Mouse (Mus musculus) myocyte (in vitro differentiated cells): Measurements from ENCODE around the gene Gm10662. TPM values are rescaled to one million over a fixed set of nuclear protein-coding genes. Genes with fewer than 3 reads are reported as not detected.
"Not testable (repeated sequence)": the region's sequence is repeated elsewhere in the genome, so short reads cannot be mapped to it uniquely, and the experiment has no call there.

Source experiments
- H3K27me3 ChIP-seq: one replicate; pipeline ENCODE4 v1.6.1; 2011; ENCODE audit not compliant: control insufficient read depth, insufficient read depth, insufficient read length
- H3K36me3 ChIP-seq: one replicate; pipeline ENCODE4 v1.6.1; 2011; ENCODE audit not compliant: control insufficient read depth, insufficient read depth
- H3K4me2 ChIP-seq: one replicate; pipeline ENCODE4 v1.6.1; 2011; ENCODE audit warnings: low read depth, control low read depth
- H3K4me3 ChIP-seq: one replicate; pipeline ENCODE4 v1.5.1; 2011; ENCODE audit warnings: mild to moderate bottlenecking, control low read depth, moderate library complexity
- H3K79me2 ChIP-seq: one replicate; pipeline ENCODE4 v1.6.1; 2011; ENCODE audit not compliant: control insufficient read depth, insufficient read depth
- H3ac ChIP-seq: one replicate; pipeline ENCODE4 v1.6.1; 2011; ENCODE audit not compliant: control insufficient read depth, insufficient read length
- polyA plus RNA-seq: library from polyadenylated mRNA; unstranded; fragments of >200 nt; fragmentation: generic; extraction: Trizol; gene quantifications from one replicate; pipeline ENCODE4 v1.2.1, GENCODE M21; 2012; ENCODE audit warnings: missing spikeins

The Gm10662 gene
- not detected for polyA plus RNA-seq

DNA sequence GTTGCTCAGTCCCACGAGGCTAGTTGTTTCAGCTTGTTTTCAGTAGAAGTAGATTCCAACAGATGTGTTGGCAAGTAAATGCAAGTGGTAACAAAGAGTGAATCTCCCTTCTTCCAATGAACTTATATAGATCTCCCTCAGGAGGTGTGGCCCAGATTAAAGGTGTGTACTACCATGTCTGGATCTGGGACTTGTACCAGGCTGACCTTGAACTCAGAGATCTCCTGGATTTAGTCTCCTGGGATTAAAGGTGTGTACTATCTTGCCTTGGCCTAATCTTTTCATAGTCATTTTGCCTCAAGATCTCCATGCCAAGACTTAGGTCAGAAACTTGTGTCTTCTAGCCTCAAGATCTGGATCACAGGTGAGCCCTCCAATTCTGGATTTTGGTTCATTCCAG is at the start of gene Gm10662:
TSS of gene Gm10662 (minus strand) at position 101 of the 400 bp plus-strand sequence.
- H3K79me2 ChIP-seq = not testable (repeated sequence)

DNA sequence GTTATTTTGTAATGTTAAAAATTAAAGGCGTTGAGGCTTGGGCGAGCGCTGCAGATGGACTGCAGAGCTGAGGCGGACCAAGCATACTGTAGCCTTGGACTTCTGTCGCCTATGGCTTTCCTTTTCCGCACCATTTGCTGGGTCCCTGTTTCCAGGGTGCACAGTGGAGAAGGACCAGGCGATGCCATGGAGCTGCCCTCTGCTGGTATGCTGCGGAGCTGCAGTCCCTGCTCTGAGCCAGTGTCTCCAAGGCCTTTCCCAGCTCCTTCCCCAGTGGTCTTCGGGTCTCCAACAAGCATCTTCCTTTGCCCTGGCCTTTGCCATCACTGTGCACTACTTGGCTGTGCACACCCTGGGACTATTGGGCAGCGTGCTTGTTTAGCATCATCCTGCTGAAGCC is 19.2 kb upstream of the Gm10662 start:
- H3K27me3 ChIP-seq, H3K4me2 ChIP-seq, H3K4me3 ChIP-seq, H3K79me2 ChIP-seq, H3ac ChIP-seq, H3K36me3 ChIP-seq: not testable (repeated sequence)

More for the DNA sequence above, at the start of gene Gm10662:
- not testable (repeated sequence) for H3K4me2 ChIP-seq, H3K27me3 ChIP-seq, H3K4me3 ChIP-seq, H3ac ChIP-seq, H3K36me3 ChIP-seq

Other genes starting within 250 kb of the Gm10662 start
- not detected for gene Gm4214, start 159.8 kb downstream of the Gm10662 start, polyA plus RNA-seq
- not detected for gene Gm4216, start 124.6 kb downstream of the Gm10662 start, polyA plus RNA-seq
- gene Vmn1r163, start 88.9 kb downstream of the Gm10662 start, polyA plus RNA-seq = not detected
- not detected for gene Gm8720, start 77.0 kb downstream of the Gm10662 start, polyA plus RNA-seq
- not detected for gene Vmn1r165, start 72.9 kb upstream of the Gm10662 start, polyA plus RNA-seq
- gene Vmn1r166, start 107.2 kb upstream of the Gm10662 start, polyA plus RNA-seq = not detected
- gene Gm6902, start 134.4 kb upstream of the Gm10662 start, polyA plus RNA-seq = not detected
- gene Nlrp4e, start 156.7 kb upstream of the Gm10662 start, polyA plus RNA-seq = 1.5 TPM
- not detected for gene Nlrp5, start 241.4 kb upstream of the Gm10662 start, polyA plus RNA-seq